Mouse (Mus musculus): Measurements from ENCODE around the gene Plcd3. TPM values are rescaled to one million over a fixed set of nuclear protein-coding genes. Genes with fewer than 3 reads are reported as not detected.

Gene Plcd3
- polyA plus RNA-seq, 1 experiment, result 11.8 TPM

DNA sequence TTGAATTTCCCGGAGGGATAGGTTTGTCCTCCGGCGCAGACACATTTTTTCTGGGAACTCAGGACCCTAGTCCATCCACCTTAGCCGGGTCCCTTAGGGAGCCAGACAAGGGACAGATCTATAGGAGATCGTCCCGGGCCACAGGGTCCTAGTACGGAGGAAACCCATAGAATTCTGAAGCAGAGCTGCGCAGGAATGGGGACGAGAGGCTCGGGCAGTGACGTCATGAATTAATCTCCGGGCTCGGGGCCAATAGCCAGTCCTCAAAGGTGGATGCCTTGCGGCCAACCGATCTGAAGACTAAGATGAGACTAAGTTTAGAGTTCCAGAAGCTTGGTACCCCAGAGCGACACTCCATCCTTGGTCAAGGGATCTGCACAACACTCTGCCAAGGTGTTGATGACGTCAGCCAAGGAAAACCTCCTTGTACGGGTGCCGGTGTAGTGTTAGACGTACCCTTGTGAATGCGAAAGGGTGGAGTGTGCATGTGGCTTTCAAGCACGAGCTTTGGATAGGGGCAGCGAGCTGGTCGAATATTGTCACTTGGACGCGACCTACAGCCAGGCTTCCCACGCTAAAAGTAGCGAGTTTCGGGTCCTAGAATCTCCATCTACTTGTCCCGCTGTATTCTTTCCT is 526 bp upstream of the Plcd3 start:
- WGBS, result 1% methylated on average over 30 of the region's 30 CpGs
- DNase-seq, result peak; percentile 82 to 87
- H3K27ac ChIP-seq (ENCODE audit: insufficient read depth, low read length), result peak overlapping the region; percentile 29; the same call in 1 of the 2 replicates
- no peak for TF ChIP-seq CTCF (IDR thresholded peaks at IDR 0.05; ENCODE audit: borderline replicate concordance, insufficient read depth, low read depth, low read length)
- peak; percentile 26; the same call in 1 of the 2 replicates for TF ChIP-seq POLR2A (IDR thresholded peaks at IDR 0.05; ENCODE audit: borderline replicate concordance, insufficient read depth, low read length)
- H3K27me3 ChIP-seq (ENCODE audit: control insufficient read depth, insufficient read depth, low read length), result no peaks in the 10 kb centered on the region
- H3K4me3 ChIP-seq (replicated peaks; ENCODE audit: insufficient read depth, low read depth, low read length), result peak overlapping the region; percentile 89
- H3K4me1 ChIP-seq (ENCODE audit: control insufficient read depth, insufficient read depth, low read length), result peaks cover 22% of the 10 kb centered on the region

DNA sequence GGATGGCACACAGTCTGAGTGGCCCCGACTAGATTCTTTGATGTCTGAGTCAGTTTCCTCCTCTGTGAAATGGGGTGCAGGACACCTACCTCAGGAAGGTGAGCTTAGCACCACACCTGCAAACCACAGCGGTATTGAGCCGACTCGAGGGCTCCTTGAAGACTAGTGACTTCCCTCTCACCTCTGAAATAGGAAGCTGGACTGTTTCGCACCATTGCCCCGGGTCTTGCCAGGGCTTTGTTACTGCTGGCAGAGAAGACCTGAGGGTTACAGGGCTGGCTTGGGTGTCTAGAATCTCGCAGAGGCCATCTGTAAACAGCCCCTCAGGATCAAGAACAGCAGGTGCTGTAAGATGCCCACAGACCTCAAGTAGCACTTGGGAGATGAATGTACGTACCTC is 1.1 kb downstream of the Plcd3 start:
- no peaks in the 10 kb centered on the region for H3K27me3 ChIP-seq (ENCODE audit: control insufficient read depth, insufficient read depth, low read length)
- 79% methylated on average over 8 of the region's 8 CpGs for WGBS
- H3K27ac ChIP-seq (ENCODE audit: insufficient read depth, low read length), result no peak overlapping the region
- H3K4me3 ChIP-seq (replicated peaks; ENCODE audit: insufficient read depth, low read depth, low read length), result no peak overlapping the region
- DNase-seq, result peak in 1 of 2 experiments; percentile 27
- no peak for TF ChIP-seq CTCF (IDR thresholded peaks at IDR 0.05; ENCODE audit: borderline replicate concordance, insufficient read depth, low read depth, low read length)
- no peak for TF ChIP-seq POLR2A (IDR thresholded peaks at IDR 0.05; ENCODE audit: borderline replicate concordance, insufficient read depth, low read length)
- peaks cover 17% of the 10 kb centered on the region for H3K4me1 ChIP-seq (ENCODE audit: control insufficient read depth, insufficient read depth, low read length)

DNA sequence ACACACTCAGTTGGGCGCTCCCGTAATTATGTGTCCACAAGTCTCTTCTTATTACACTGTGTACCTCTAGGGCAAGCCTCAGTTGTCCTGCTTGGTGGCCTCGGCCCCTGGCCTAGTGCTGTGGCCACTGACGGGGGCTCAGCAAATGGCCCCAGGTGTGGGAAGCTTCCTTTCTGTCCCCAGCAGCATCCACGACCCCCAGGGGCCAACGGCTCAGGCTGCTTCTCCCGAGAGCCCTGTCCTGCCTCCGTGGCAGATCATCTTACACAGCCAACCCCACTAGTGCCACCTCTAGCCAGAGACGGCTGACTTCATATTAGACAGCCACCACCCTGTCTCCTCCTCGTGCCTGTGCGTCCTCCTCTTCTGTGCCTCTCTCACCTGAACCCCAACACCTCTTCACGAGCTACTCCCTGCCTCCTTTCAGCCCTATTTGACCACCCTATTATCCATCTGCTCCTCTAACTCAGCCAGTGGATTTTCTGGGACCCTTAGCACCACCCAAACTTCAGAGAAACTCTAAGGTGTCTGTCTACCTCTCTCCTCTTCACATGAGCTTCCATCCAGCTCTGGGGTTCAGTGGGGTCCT is 2.0 kb downstream of the Plcd3 start:
- peak in 1 of 2 experiments; percentile 23 for DNase-seq
- Histone ChIP-seq H3K27ac (ENCODE audit: insufficient read depth, low read length) (no peak overlapping the region), H3K4me1 (ENCODE audit: control insufficient read depth, insufficient read depth, low read length) (peaks cover 10% of the 10 kb centered on the region), H3K27me3 (ENCODE audit: control insufficient read depth, insufficient read depth, low read length) (no peaks in the 10 kb centered on the region), H3K4me3 (replicated peaks; ENCODE audit: insufficient read depth, low read depth, low read length) (no peak overlapping the region)
- WGBS, result 70% methylated on average over 12 of the region's 12 CpGs
- TF ChIP-seq CTCF (IDR thresholded peaks at IDR 0.05; ENCODE audit: borderline replicate concordance, insufficient read depth, low read depth, low read length), result no peak
- no peak for TF ChIP-seq POLR2A (IDR thresholded peaks at IDR 0.05; ENCODE audit: borderline replicate concordance, insufficient read depth, low read length)

DNA sequence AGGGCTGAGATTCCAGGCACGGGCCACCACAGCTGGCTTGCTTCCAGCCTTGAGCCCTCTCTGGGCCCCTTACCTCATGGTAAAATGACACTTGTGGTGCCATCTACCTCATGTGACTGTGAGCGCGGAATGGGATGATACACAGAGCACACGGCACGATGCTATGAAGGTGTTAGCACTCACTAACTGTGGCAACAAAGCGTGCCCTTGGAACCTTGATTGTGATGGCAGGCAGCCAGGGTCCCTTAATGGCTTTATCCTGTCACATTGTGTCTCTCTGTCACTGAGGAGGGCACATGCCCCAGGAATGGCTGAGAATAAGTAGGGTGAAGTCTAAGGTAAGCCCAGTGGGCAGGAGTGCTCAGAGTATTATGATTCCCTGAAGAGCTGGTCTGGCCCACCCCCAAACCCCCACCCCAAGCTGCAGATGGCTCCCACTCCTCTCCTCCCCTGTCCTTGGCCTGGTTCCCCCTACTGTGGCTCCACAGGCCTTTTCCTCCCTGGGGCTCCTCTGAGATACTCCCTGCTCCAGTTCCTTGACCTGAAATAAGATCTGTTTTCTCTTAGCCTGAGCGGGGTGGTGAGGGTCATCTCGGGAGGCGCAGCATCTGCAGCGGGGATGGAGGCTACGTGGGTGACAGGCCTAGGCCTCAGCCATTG is 2.8 kb downstream of the Plcd3 start:
- Histone ChIP-seq H3K27me3 (ENCODE audit: control insufficient read depth, insufficient read depth, low read length) (no peaks in the 10 kb centered on the region), H3K4me1 (ENCODE audit: control insufficient read depth, insufficient read depth, low read length) (peaks cover 2% of the 10 kb centered on the region), H3K4me3 (replicated peaks; ENCODE audit: insufficient read depth, low read depth, low read length) (no peak overlapping the region)

GRCm38 (mm10) chr11:103096979-103097894 is 4.2 kb downstream of the Plcd3 start:
- no peak for TF ChIP-seq CTCF (IDR thresholded peaks at IDR 0.05; ENCODE audit: borderline replicate concordance, insufficient read depth, low read depth, low read length)
- TF ChIP-seq POLR2A (IDR thresholded peaks at IDR 0.05; ENCODE audit: borderline replicate concordance, insufficient read depth, low read length), result no peak
- no peak for DNase-seq
- Histone ChIP-seq H3K4me1 (ENCODE audit: control insufficient read depth, insufficient read depth, low read length) (no peaks in the 10 kb centered on the region; the same call in 1 of the 2 replicates), H3K4me3 (replicated peaks; ENCODE audit: insufficient read depth, low read depth, low read length) (no peak overlapping the region), H3K27me3 (ENCODE audit: control insufficient read depth, insufficient read depth, low read length) (no peaks in the 10 kb centered on the region), H3K27ac (ENCODE audit: insufficient read depth, low read length) (no peak overlapping the region)
- 58% methylated on average over 22 of the region's 22 CpGs for WGBS

More for the DNA sequence above, 2.8 kb downstream of the Plcd3 start:
- no peak for DNase-seq
- no peak overlapping the region for H3K27ac ChIP-seq (ENCODE audit: insufficient read depth, low read length)
- TF ChIP-seq POLR2A (IDR thresholded peaks at IDR 0.05; ENCODE audit: borderline replicate concordance, insufficient read depth, low read length) (no peak), CTCF (IDR thresholded peaks at IDR 0.05; ENCODE audit: borderline replicate concordance, insufficient read depth, low read depth, low read length) (no peak)
- 68% methylated on average over 11 of the region's 11 CpGs for WGBS

GRCm38 (mm10) chr11:103095801-103096200 is 5.7 kb downstream of the Plcd3 start:
- no peak for DNase-seq
- Histone ChIP-seq H3K4me3 (replicated peaks; ENCODE audit: insufficient read depth, low read depth, low read length) (no peak overlapping the region), H3K4me1 (ENCODE audit: control insufficient read depth, insufficient read depth, low read length) (no peaks in the 10 kb centered on the region; the same call in 1 of the 2 replicates), H3K27me3 (ENCODE audit: control insufficient read depth, insufficient read depth, low read length) (no peaks in the 10 kb centered on the region), H3K27ac (ENCODE audit: insufficient read depth, low read length) (no peak overlapping the region)
- TF ChIP-seq CTCF (IDR thresholded peaks at IDR 0.05; ENCODE audit: borderline replicate concordance, insufficient read depth, low read depth, low read length) (no peak), POLR2A (IDR thresholded peaks at IDR 0.05; ENCODE audit: borderline replicate concordance, insufficient read depth, low read length) (no peak)
- 72% methylated on average over 6 of the region's 6 CpGs for WGBS

- WGBS, result 74% methylated on average over 9 of the region's 9 CpGs
- Histone ChIP-seq H3K4me3 (replicated peaks; ENCODE audit: insufficient read depth, low read depth, low read length) (no peak overlapping the region), H3K27ac (ENCODE audit: insufficient read depth, low read length) (no peak overlapping the region), H3K4me1 (ENCODE audit: control insufficient read depth, insufficient read depth, low read length) (no peaks in the 10 kb centered on the region; the same call in 1 of the 2 replicates), H3K27me3 (ENCODE audit: control insufficient read depth, insufficient read depth, low read length) (no peaks in the 10 kb centered on the region)
- TF ChIP-seq CTCF (IDR thresholded peaks at IDR 0.05; ENCODE audit: borderline replicate concordance, insufficient read depth, low read depth, low read length) (no peak), POLR2A (IDR thresholded peaks at IDR 0.05; ENCODE audit: borderline replicate concordance, insufficient read depth, low read length) (no peak)
- no peak for DNase-seq
Observed at GRCm38 (mm10) chr11:103095107-103095670, 6.3 kb downstream of the Plcd3 start.
